ENCODE assay signal across 9 mouse cellular contexts in genomic region chr6:115803541-115804382, GRCm38 (mm10). TPM values are rescaled to one million over a fixed set of nuclear protein-coding genes. Genes with fewer than 3 reads are reported as not detected.
DNase-seq lines count a peak whose midpoint lies in the region; ATAC-seq and TF ChIP-seq lines count a peak whose summit lies in the region.
"Had no signal": no experiment of that assay in that cellular context is flagged by ENCODE, and none has a peak within 500 bp of the region (broad histone marks: within the 10 kb centered on the region; RNA-seq: fewer than 3 reads in every experiment).

No protein-coding gene starts in this region.

- H3K27me3 ChIP-seq in ES-Bruce4 (ENCODE audit: control insufficient read depth, insufficient read depth, low read length, poor library complexity, severe bottlenecking) = no peaks in the 10 kb centered on the region
- H3K27me3 ChIP-seq in forebrain, embryonic 12.5 days = no peaks in the 10 kb centered on the region
- H3K27me3 ChIP-seq in heart, embryonic 16.5 days (ENCODE audit: control insufficient read depth, insufficient read depth, low read length) = no peaks in the 10 kb centered on the region
- H3K27me3 ChIP-seq in liver, embryonic 14.5 days (ENCODE audit: control insufficient read depth, insufficient read depth, low read length) = no peaks in the 10 kb centered on the region
- H3K27me3 ChIP-seq: heart, embryonic 13.5 days had no signal

- H3K27ac ChIP-seq in ES-Bruce4 (ENCODE audit: insufficient read depth, low read length) = peak overlapping the region; percentile 18; the same call in 1 of the 2 replicates
- H3K27ac ChIP-seq in forebrain, embryonic 12.5 days = no peak overlapping the region
- peak overlapping the region; percentile 23; the same call in 1 of the 2 replicates for H3K27ac ChIP-seq in heart, embryonic 16.5 days (ENCODE audit: low read length)
- H3K27ac ChIP-seq in liver, embryonic 14.5 days = no peak overlapping the region
- H3K27ac ChIP-seq: heart, embryonic 13.5 days had no signal

- no peaks in the 10 kb centered on the region for H3K4me1 ChIP-seq in ES-Bruce4 (ENCODE audit: control insufficient read depth, insufficient read depth, low read length)
- H3K4me1 ChIP-seq in forebrain, embryonic 12.5 days = peaks cover 23% of the 10 kb centered on the region
- peaks cover 20% of the 10 kb centered on the region for H3K4me1 ChIP-seq in heart, embryonic 16.5 days (ENCODE audit: control insufficient read depth, insufficient read depth, low read length)
- H3K4me1 ChIP-seq in liver, embryonic 14.5 days (replicated peaks; ENCODE audit: control insufficient read depth in 2 of 2, insufficient read depth in 2 of 2, low read length in 1 of 2) = peaks cover 0 to 10% of the 10 kb centered on the region in 2 experiments; a peak in 2 of 4 replicates

- no peak overlapping the region for H3K4me3 ChIP-seq in ES-Bruce4 (ENCODE audit: low read depth, low read length)
- H3K4me3 ChIP-seq in forebrain, embryonic 12.5 days (replicated peaks) = no peak overlapping the region
- no peak overlapping the region for H3K4me3 ChIP-seq in heart, embryonic 16.5 days (ENCODE audit: low read length)
- H3K4me3 ChIP-seq in liver, embryonic 14.5 days (ENCODE audit: insufficient read depth in 1 of 2, low read depth in 2 of 2, low read length in 2 of 2) = no peak overlapping the region
- H3K4me3 ChIP-seq: heart, embryonic 13.5 days had no signal

- no peaks in the 10 kb centered on the region for H3K9me3 ChIP-seq in ES-Bruce4 (replicated peaks; ENCODE audit: control insufficient read depth, insufficient read depth, low read length, poor library complexity, severe bottlenecking)
- H3K9me3 ChIP-seq in forebrain, embryonic 12.5 days = no peaks in the 10 kb centered on the region
- H3K9me3 ChIP-seq in heart, embryonic 16.5 days (replicated peaks; ENCODE audit: control insufficient read depth, low read length) = no peaks in the 10 kb centered on the region
- H3K9me3 ChIP-seq in liver, embryonic 14.5 days (ENCODE audit: control insufficient read depth, low read length) = no peaks in the 10 kb centered on the region
- H3K9me3 ChIP-seq: heart, embryonic 13.5 days had no signal

- ATAC-seq in forebrain, embryonic 12.5 days (ENCODE audit: low FRiP score) = peak; percentile 47
- peak; percentile 38 for ATAC-seq in heart, embryonic 16.5 days (replicated peaks; ENCODE audit: extremely low read depth, insufficient read depth, low FRiP score)
- 0 out of 2 replicates have a peak, but pooled peaks have one; percentile 27 for ATAC-seq in liver, embryonic 14.5 days (ENCODE audit: insufficient read depth)
- ATAC-seq in neutrophil, adult 5-6 weeks (ENCODE audit: extremely low read depth, insufficient number of reproducible peaks, low FRiP score, poor library complexity, severe bottlenecking) = peak; percentile 44; the same call in 1 of the 2 replicates

- 45% methylated on average over 16 of the region's 16 CpGs for WGBS in forebrain, embryonic 12.5 days
- WGBS in heart, embryonic 16.5 days = 44% methylated on average over 16 of the region's 16 CpGs
- WGBS in liver, embryonic 14.5 days (ENCODE audit: insufficient replicate concordance) = 45% methylated on average over 16 of the region's 16 CpGs

- DNase-seq in brain, embryonic 14.5 days (ENCODE audit: low read depth) = peak; percentile 79
- peak; percentile 87 for DNase-seq in kidney, postnatal 14 days
- DNase-seq in liver, embryonic 14.5 days (ENCODE audit: low read depth in 3 of 3, low spot score in 3 of 3) = peak in 2 of 3 experiments; percentile 39 to 46
- peak; percentile 62 for DNase-seq in thymus, postnatal 0 days (ENCODE audit: low spot score)

- H3K36me3 ChIP-seq in ES-Bruce4 (ENCODE audit: control insufficient read depth, insufficient read depth, low read length, poor library complexity, severe bottlenecking) = peaks cover 41% of the 10 kb centered on the region
- H3K36me3 ChIP-seq in forebrain, embryonic 12.5 days (replicated peaks) = peaks cover 83% of the 10 kb centered on the region
- peaks cover 72% of the 10 kb centered on the region for H3K36me3 ChIP-seq in heart, embryonic 16.5 days (ENCODE audit: control insufficient read depth, insufficient read depth)
- H3K36me3 ChIP-seq in liver, embryonic 14.5 days (replicated peaks; ENCODE audit: control insufficient read depth, insufficient read depth, low read depth) = peaks cover 40% of the 10 kb centered on the region

- TF ChIP-seq EP300 in ES-Bruce4 (IDR thresholded peaks at IDR 0.05; ENCODE audit: insufficient read depth, low read depth, low read length) = no peak
- no peak for TF ChIP-seq EP300 in liver, embryonic 14.5 days (IDR thresholded peaks at IDR 0.05; ENCODE audit: low read depth)

- TF ChIP-seq POLR2A in ES-Bruce4 (IDR thresholded peaks at IDR 0.05; ENCODE audit: insufficient read depth, low read length) = no peak
- TF ChIP-seq POLR2A in brain, embryonic 14.5 days (IDR thresholded peaks at IDR 0.05; ENCODE audit: borderline replicate concordance, extremely low read depth, insufficient read depth, insufficient read length, poor library complexity, severe bottlenecking) = no peak

- TF ChIP-seq CTCF in ES-Bruce4 (IDR thresholded peaks at IDR 0.05; ENCODE audit: low read depth, low read length) = peak; percentile 64
- peak; percentile 67 for TF ChIP-seq CTCF in brain, embryonic 14.5 days (IDR thresholded peaks at IDR 0.05; ENCODE audit: borderline replicate concordance, extremely low read depth, insufficient read depth, insufficient read length)
- peak; percentile 75 for TF ChIP-seq CTCF in liver, embryonic 14.5 days (IDR thresholded peaks at IDR 0.05; ENCODE audit: low read depth)

- H3K4me2 ChIP-seq in forebrain, embryonic 12.5 days = no peak overlapping the region
- no peak overlapping the region for H3K4me2 ChIP-seq in heart, embryonic 16.5 days (ENCODE audit: low read depth, low read length)
- no peak overlapping the region for H3K4me2 ChIP-seq in liver, embryonic 14.5 days (ENCODE audit: low read depth)
- H3K4me2 ChIP-seq: heart, embryonic 13.5 days had no signal

- H3K9ac ChIP-seq in ES-Bruce4 (ENCODE audit: low read depth, poor library complexity, severe bottlenecking) = no peak overlapping the region
- H3K9ac ChIP-seq in forebrain, embryonic 12.5 days = no peak overlapping the region
- H3K9ac ChIP-seq in heart, embryonic 16.5 days (ENCODE audit: low read length) = no peak overlapping the region
- no peak overlapping the region for H3K9ac ChIP-seq in liver, embryonic 14.5 days (replicated peaks)
- H3K9ac ChIP-seq: heart, embryonic 13.5 days had no signal

RNA-seq across cellular contexts. Expression of gene Rpl32, which starts 4.8 kb away (rescaled TPM):
- polyA plus RNA-seq in ES-Bruce4 (2011; ENCODE audit: insufficient read depth, insufficient read length, low read depth, missing spikeins) = 3,790 and 3,890 TPM in 2 replicates
- polyA plus RNA-seq in brain, embryonic 14.5 days (2012; rRNA removed) = 1,840 and 1,952 TPM in 2 replicates
- polyA plus RNA-seq in forebrain, embryonic 12.5 days (2016; fragmentation: Nextera tagmentation; extraction: Ambion mirVana) = 1,718 and 1,828 TPM in 2 replicates
- 1,011 and 1,085 TPM in 2 replicates for polyA plus RNA-seq in heart, embryonic 16.5 days (2015; fragmentation: Nextera tagmentation; extraction: Ambion mirVana)
- polyA plus RNA-seq in liver, embryonic 14.5 days (2012; rRNA removed) = 986 and 1,878 TPM in 2 replicates
- polyA plus RNA-seq in liver, embryonic 14.5 days (2014; fragmentation: Nextera tagmentation; extraction: Ambion mirVana) = 1,452 and 1,510 TPM in 2 replicates
- 1,487 and 1,493 TPM in 2 replicates for total RNA-seq in neutrophil, adult 5-6 weeks (2017)
- 3,802 and 3,817 TPM in 2 replicates for polyA plus RNA-seq in thymus, postnatal 0 days (2015; fragmentation: Nextera tagmentation; extraction: Ambion mirVana)

RNA-seq across cellular contexts. Expression of gene Cand2, which starts 29.4 kb away (rescaled TPM):
- polyA plus RNA-seq in ES-Bruce4 (2011; ENCODE audit: insufficient read depth, insufficient read length, low read depth, missing spikeins) = 12.8 and 13.9 TPM in 2 replicates
- 30.5 and 37.1 TPM in 2 replicates for polyA plus RNA-seq in brain, embryonic 14.5 days (2012; rRNA removed)
- polyA plus RNA-seq in forebrain, embryonic 12.5 days (2016; fragmentation: Nextera tagmentation; extraction: Ambion mirVana) = 40.8 and 43.1 TPM in 2 replicates
- 42.0 and 49.8 TPM in 2 replicates for polyA plus RNA-seq in heart, embryonic 16.5 days (2015; fragmentation: Nextera tagmentation; extraction: Ambion mirVana)
- 2.4 and 2.8 TPM in 2 replicates for polyA plus RNA-seq in liver, embryonic 14.5 days (2012; rRNA removed)
- polyA plus RNA-seq in liver, embryonic 14.5 days (2014; fragmentation: Nextera tagmentation; extraction: Ambion mirVana) = 1.7 and 2.5 TPM in 2 replicates
- 0.86 and 1.0 TPM in 2 replicates for total RNA-seq in neutrophil, adult 5-6 weeks (2017)
- polyA plus RNA-seq in thymus, postnatal 0 days (2015; fragmentation: Nextera tagmentation; extraction: Ambion mirVana) = 4.5 and 5.3 TPM in 2 replicates

RNA-seq across cellular contexts. Expression of gene Efcab12, which starts 34.5 kb away (rescaled TPM):
- 0.88 and 1.1 TPM in 2 replicates for polyA plus RNA-seq in ES-Bruce4 (2011; ENCODE audit: insufficient read depth, insufficient read length, low read depth, missing spikeins)
- 4.0 and 4.8 TPM in 2 replicates for polyA plus RNA-seq in brain, embryonic 14.5 days (2012; rRNA removed)
- polyA plus RNA-seq in forebrain, embryonic 12.5 days (2016; fragmentation: Nextera tagmentation; extraction: Ambion mirVana) = 1.7 and 2.3 TPM in 2 replicates
- 0.51 and 0.59 TPM in 2 replicates for polyA plus RNA-seq in heart, embryonic 16.5 days (2015; fragmentation: Nextera tagmentation; extraction: Ambion mirVana)
- polyA plus RNA-seq in liver, embryonic 14.5 days (2012; rRNA removed) = 0.09 and 0.11 TPM in 2 replicates
- polyA plus RNA-seq in liver, embryonic 14.5 days (2014; fragmentation: Nextera tagmentation; extraction: Ambion mirVana) = 0.06 TPM in 1 of 2 replicates, not detected in the other
- total RNA-seq in neutrophil, adult 5-6 weeks (2017) = 0.12 and 0.81 TPM in 2 replicates
- polyA plus RNA-seq in thymus, postnatal 0 days (2015; fragmentation: Nextera tagmentation; extraction: Ambion mirVana) = 0.20 and 0.33 TPM in 2 replicates

RNA-seq across cellular contexts. Expression of gene Tmem40, which starts 41.6 kb away (rescaled TPM):
- 12.9 and 16.9 TPM in 2 replicates for polyA plus RNA-seq in ES-Bruce4 (2011; ENCODE audit: insufficient read depth, insufficient read length, low read depth, missing spikeins)
- 1.1 and 1.6 TPM in 2 replicates for polyA plus RNA-seq in brain, embryonic 14.5 days (2012; rRNA removed)
- polyA plus RNA-seq in forebrain, embryonic 12.5 days (2016; fragmentation: Nextera tagmentation; extraction: Ambion mirVana) = 0.87 and 1.1 TPM in 2 replicates
- polyA plus RNA-seq in heart, embryonic 16.5 days (2015; fragmentation: Nextera tagmentation; extraction: Ambion mirVana) = 1.1 and 1.3 TPM in 2 replicates
- 19.4 and 20.1 TPM in 2 replicates for polyA plus RNA-seq in liver, embryonic 14.5 days (2012; rRNA removed)
- polyA plus RNA-seq in liver, embryonic 14.5 days (2014; fragmentation: Nextera tagmentation; extraction: Ambion mirVana) = 19.8 and 21.5 TPM in 2 replicates
- 15.1 and 20.1 TPM in 2 replicates for total RNA-seq in neutrophil, adult 5-6 weeks (2017)
- 1.4 and 2.2 TPM in 2 replicates for polyA plus RNA-seq in thymus, postnatal 0 days (2015; fragmentation: Nextera tagmentation; extraction: Ambion mirVana)

RNA-seq across cellular contexts. Expression of gene Mbd4, which starts 49.4 kb away (rescaled TPM):
- polyA plus RNA-seq in ES-Bruce4 (2011; ENCODE audit: insufficient read depth, insufficient read length, low read depth, missing spikeins) = 24.7 and 28.0 TPM in 2 replicates
- 10.2 and 12.8 TPM in 2 replicates for polyA plus RNA-seq in brain, embryonic 14.5 days (2012; rRNA removed)
- 28.7 TPM in 2 replicates for polyA plus RNA-seq in forebrain, embryonic 12.5 days (2016; fragmentation: Nextera tagmentation; extraction: Ambion mirVana)
- polyA plus RNA-seq in heart, embryonic 16.5 days (2015; fragmentation: Nextera tagmentation; extraction: Ambion mirVana) = 10.2 and 12.5 TPM in 2 replicates
- 3.8 and 6.4 TPM in 2 replicates for polyA plus RNA-seq in liver, embryonic 14.5 days (2012; rRNA removed)
- 5.8 and 9.3 TPM in 2 replicates for polyA plus RNA-seq in liver, embryonic 14.5 days (2014; fragmentation: Nextera tagmentation; extraction: Ambion mirVana)
- 34.9 and 35.7 TPM in 2 replicates for total RNA-seq in neutrophil, adult 5-6 weeks (2017)
- 18.7 and 20.8 TPM in 2 replicates for polyA plus RNA-seq in thymus, postnatal 0 days (2015; fragmentation: Nextera tagmentation; extraction: Ambion mirVana)

Comparison
In these comparisons a context has a peak if more than half of its experiments do, and no peak if none do; other contexts are left out.
1. H3K27ac ChIP-seq: peak in ES-Bruce4 (single experiment) and heart, embryonic 16.5 days (single experiment); none in forebrain, embryonic 12.5 days (single experiment) and liver, embryonic 14.5 days (single experiment).
2. Peak in every context shown above with its lines, with median percentiles within 50 percentile points of each other: CTCF ChIP-seq, DNase-seq and ATAC-seq.